Mouse (Mus musculus) hindbrain, embryonic 12.5 days (tissue): ENCODE results near the gene Alox5ap. TPM values are rescaled to one million over a fixed set of nuclear protein-coding genes. Genes with fewer than 3 reads are reported as not detected.

Experiments
- ATAC-seq: fragments of 200-750 bp; cut with Nextera tagmentation; 2 replicates; pipeline ENCODE4 v1.8.0; 2017; ENCODE audit warnings: moderate TSS enrichment; ENCODE audit not compliant: low FRiP score
- H3K27ac ChIP-seq: fragments of 300-500 bp; sonication (generic); 2 replicates; pipeline ENCODE4 v1.5.1; 2016; ENCODE audit warnings: mild to moderate bottlenecking
- H3K27me3 ChIP-seq: fragments of 300-500 bp; sonication (generic); 2 replicates; pipeline ENCODE4 v1.6.1; 2016; ENCODE audit warnings: mild to moderate bottlenecking
- H3K36me3 ChIP-seq: fragments of 300-500 bp; sonication (generic); 2 replicates; pipeline ENCODE4 v1.6.1; 2016; ENCODE audit warnings: mild to moderate bottlenecking
- H3K4me1 ChIP-seq: fragments of 300-500 bp; sonication (generic); 2 replicates; pipeline ENCODE4 v1.6.1; 2016
- H3K4me2 ChIP-seq: fragments of 300-500 bp; sonication (generic); replicated peaks from 2 replicates; pipeline ENCODE4 v1.6.1; 2016; ENCODE audit warnings: mild to moderate bottlenecking
- H3K4me3 ChIP-seq: fragments of 300-500 bp; sonication (generic); 2 replicates; pipeline ENCODE4 v1.5.1; 2016; ENCODE audit warnings: mild to moderate bottlenecking
- H3K9ac ChIP-seq: fragments of 300-500 bp; sonication (generic); 2 replicates; pipeline ENCODE4 v1.6.1; 2016; ENCODE audit warnings: mild to moderate bottlenecking, moderate library complexity
- H3K9me3 ChIP-seq: fragments of 300-500 bp; sonication (generic); replicated peaks from 2 replicates; pipeline ENCODE4 v1.6.1; 2016; ENCODE audit warnings: mild to moderate bottlenecking
- WGBS: fragments of 180-500 bp; shearing (Covaris S2); methylation state at CpG from one replicate; pipeline ENCODE4 v1.1.7; 2016; 5-methylcytosine and 5-hydroxymethylcytosine counted together
- polyA plus RNA-seq: library from polyadenylated mRNA; unstranded; fragments of >200 nt; fragmentation: Nextera tagmentation; extraction: Ambion mirVana; gene quantifications from 2 replicates; pipeline ENCODE4 v1.2.1, GENCODE M21; 2016

Alox5ap gene
- polyA plus RNA-seq, 1 experiment from 2014 or later, result 5.9 TPM

DNA sequence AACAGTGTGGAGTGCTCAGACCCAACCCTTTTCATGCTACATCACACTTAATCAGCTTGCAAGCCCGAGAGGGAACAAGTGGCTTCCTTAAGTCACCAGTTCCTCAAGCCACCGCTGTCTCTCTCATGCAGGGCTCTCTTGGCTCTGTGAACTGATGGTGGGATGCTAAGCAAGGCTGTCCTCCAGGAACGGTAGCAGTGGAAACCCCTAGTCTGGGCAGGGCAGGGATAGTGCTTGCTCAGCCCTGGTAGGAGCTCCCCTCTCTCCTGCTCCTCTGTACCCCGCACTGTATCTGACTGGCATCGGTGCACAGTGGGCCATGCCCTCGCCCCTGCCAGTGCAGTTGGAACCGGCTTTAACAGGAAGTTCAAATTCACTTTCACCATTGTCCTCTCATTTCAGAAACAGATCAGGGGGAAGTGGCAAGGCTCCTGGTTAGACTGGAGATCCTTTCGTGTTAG lies 2.2 kb downstream of the Alox5ap start:
- H3K4me3 ChIP-seq, result no peak overlapping the region
- H3K27me3 ChIP-seq, result peaks cover 8% of the 10 kb centered on the region; the same call in 1 of the 2 replicates
- H3K9me3 ChIP-seq, result no peaks in the 10 kb centered on the region
- WGBS, result 80% methylated on average over 8 of the region's 8 CpGs
- H3K9ac ChIP-seq, result no peak overlapping the region
- no peaks in the 10 kb centered on the region; the same call in 1 of the 2 replicates for H3K4me1 ChIP-seq
- no peaks in the 10 kb centered on the region for H3K36me3 ChIP-seq
- ATAC-seq, result no peak
- H3K27ac ChIP-seq, result no peak overlapping the region
- H3K4me2 ChIP-seq, result no peak overlapping the region

GRCm38 (mm10) chr5:149267493-149267892 lies 2.9 kb downstream of the Alox5ap start:
- Histone ChIP-seq H3K27ac (no peak overlapping the region), H3K36me3 (no peaks in the 10 kb centered on the region), H3K9ac (no peak overlapping the region), H3K27me3 (peaks cover 8% of the 10 kb centered on the region; the same call in 1 of the 2 replicates), H3K4me1 (no peaks in the 10 kb centered on the region; the same call in 1 of the 2 replicates), H3K4me3 (no peak overlapping the region), H3K4me2 (no peak overlapping the region), H3K9me3 (no peaks in the 10 kb centered on the region)
- WGBS, result 80% methylated on average over 4 of the region's 4 CpGs
- ATAC-seq, result no peak

DNA sequence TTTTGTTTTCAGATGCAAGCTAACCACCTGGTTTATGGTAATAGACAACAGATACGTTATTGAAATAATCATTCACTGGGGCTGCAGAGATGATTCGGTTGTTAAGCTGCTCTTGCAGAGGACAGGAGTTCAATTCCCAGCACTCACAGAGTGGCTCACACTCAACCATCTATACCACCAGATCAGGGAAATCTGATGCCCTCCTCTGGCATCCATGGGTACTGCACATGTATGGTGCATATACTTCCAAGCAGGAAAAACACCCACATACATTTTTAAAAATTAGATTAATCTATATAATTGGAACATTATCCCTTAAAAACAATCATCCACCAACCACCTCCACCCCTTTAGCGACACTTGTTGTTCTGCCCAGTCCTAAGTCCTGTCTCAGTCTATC lies 6.7 kb downstream of the Alox5ap start:
- Histone ChIP-seq H3K4me1 (no peaks in the 10 kb centered on the region; the same call in 1 of the 2 replicates), H3K4me3 (no peak overlapping the region), H3K9ac (no peak overlapping the region), H3K27me3 (0 out of 2 replicates have a peak, but pooled peaks cover 2% of the 10 kb centered on the region), H3K27ac (no peak overlapping the region), H3K4me2 (no peak overlapping the region), H3K9me3 (0 out of 2 replicates have a peak, but pooled peaks cover 9% of the 10 kb centered on the region), H3K36me3 (no peaks in the 10 kb centered on the region)
- no peak for ATAC-seq
- WGBS, result 89% methylated on average over 3 of the region's 3 CpGs

GRCm38 (mm10) chr5:149272535-149272934 lies 8.0 kb downstream of the Alox5ap start:
- Histone ChIP-seq H3K9ac (no peak overlapping the region), H3K36me3 (no peaks in the 10 kb centered on the region), H3K4me3 (no peak overlapping the region), H3K4me2 (no peak overlapping the region), H3K27me3 (0 out of 2 replicates have a peak, but pooled peaks cover 2% of the 10 kb centered on the region), H3K27ac (no peak overlapping the region), H3K9me3 (0 out of 2 replicates have a peak, but pooled peaks cover 9% of the 10 kb centered on the region), H3K4me1 (no peaks in the 10 kb centered on the region)
- ATAC-seq, result no peak
- WGBS, result 79% methylated on average over 4 of the region's 4 CpGs

DNA sequence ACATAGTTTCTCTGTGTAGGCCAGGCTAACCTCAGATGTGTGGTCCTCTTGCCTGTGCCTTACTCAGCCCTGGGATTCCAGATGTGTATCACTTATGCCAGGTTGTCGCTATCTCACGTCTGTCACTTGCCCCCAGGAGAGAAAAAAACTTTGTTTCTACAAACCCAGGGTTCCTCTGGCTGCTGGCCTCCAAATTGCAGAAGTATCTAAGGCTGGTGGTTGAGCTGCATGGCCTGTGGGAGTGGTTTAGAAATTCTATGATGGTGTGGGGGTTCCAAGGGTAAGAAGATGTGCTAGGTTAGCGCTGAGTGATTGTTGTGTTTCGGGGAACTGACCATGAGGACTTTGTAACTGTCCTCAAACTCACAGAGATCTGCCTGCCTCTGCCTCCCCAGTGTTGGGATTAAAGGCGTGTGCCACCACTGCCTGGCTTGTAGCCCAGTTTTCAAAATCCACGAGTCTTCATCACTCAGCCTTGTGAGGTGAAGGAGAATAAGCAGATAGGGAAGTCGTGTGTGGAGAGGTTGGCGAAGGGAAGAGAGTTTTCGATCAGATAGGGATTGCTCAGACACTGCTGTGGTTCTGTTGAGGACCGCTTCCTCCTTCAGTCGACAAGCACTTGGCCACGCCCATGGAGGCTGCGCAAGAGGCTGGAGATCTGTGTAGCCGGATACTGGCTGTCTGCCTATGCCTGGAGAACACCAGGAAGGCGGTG lies 10.0 kb downstream of the Alox5ap start:
- Histone ChIP-seq H3K27me3 (0 out of 2 replicates have a peak, but pooled peaks cover 2% of the 10 kb centered on the region), H3K4me3 (no peak overlapping the region), H3K36me3 (no peaks in the 10 kb centered on the region), H3K27ac (no peak overlapping the region), H3K4me1 (peaks cover 5% of the 10 kb centered on the region; the same call in 1 of the 2 replicates), H3K4me2 (no peak overlapping the region), H3K9me3 (0 out of 2 replicates have a peak, but pooled peaks cover 9% of the 10 kb centered on the region), H3K9ac (no peak overlapping the region)
- WGBS, result 88% methylated on average over 15 of the region's 15 CpGs
- no peak for ATAC-seq

DNA sequence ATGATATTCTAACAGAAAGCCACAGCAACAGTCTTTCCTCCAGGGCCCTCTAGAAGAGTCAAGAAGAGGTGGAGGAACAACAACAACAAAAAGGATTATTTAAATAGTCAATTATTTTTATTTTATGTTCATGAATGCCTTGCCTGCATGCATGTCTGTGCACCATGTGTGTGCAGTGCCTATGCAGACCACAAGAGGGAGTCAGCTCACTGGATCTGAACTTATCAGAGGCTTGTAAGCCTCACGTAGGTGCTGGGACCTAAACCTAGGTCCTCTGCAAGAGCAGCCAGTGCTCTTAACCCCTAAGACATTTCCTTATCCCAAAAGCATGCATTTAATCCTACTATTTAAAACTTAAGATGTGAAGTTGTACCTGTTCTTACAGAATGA lies 10.5 kb downstream of the Alox5ap start:
- no peaks in the 10 kb centered on the region for H3K36me3 ChIP-seq
- H3K4me1 ChIP-seq, result peaks cover 8% of the 10 kb centered on the region
- H3K4me3 ChIP-seq, result no peak overlapping the region
- H3K9me3 ChIP-seq, result 0 out of 2 replicates have a peak, but pooled peaks cover 9% of the 10 kb centered on the region
- ATAC-seq, result no peak
- H3K4me2 ChIP-seq, result no peak overlapping the region
- no peak overlapping the region for H3K27ac ChIP-seq
- no peak overlapping the region for H3K9ac ChIP-seq
- 94% methylated on average over 1 of the region's 1 CpGs for WGBS
- no peaks in the 10 kb centered on the region for H3K27me3 ChIP-seq

DNA sequence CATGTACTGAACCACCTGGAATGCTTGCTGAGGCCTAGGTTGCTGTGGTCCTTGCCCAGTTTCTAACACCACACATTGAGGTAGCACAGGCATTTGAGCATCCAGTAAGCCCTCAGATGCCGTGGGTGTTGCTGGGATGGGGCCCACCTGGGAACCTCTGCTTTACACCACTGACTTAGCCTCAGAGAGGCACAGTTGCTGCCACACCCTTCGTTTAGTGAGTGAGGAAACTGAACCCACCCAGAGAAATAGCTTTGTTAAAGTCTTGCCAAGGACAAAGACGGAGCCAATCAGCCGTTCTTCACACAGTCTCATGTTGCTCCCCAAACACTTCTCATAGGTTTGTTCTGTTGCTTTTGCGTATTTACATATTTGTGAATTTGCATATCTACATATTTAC lies 13.0 kb downstream of the Alox5ap start:
- 87% methylated on average over 5 of the region's 5 CpGs for WGBS
- ATAC-seq, result no peak
- H3K27ac ChIP-seq, result no peak overlapping the region
- no peaks in the 10 kb centered on the region for H3K27me3 ChIP-seq
- H3K36me3 ChIP-seq, result peaks cover 4% of the 10 kb centered on the region; the same call in 1 of the 2 replicates
- H3K4me3 ChIP-seq, result no peak overlapping the region
- H3K4me1 ChIP-seq, result peaks cover 8% of the 10 kb centered on the region
- no peak overlapping the region for H3K4me2 ChIP-seq
- peaks cover 16% of the 10 kb centered on the region for H3K9me3 ChIP-seq
- no peak overlapping the region for H3K9ac ChIP-seq

GRCm38 (mm10) chr5:149279273-149279844 lies 14.8 kb downstream of the Alox5ap start:
- ATAC-seq, result peak; percentile 61
- H3K4me1 ChIP-seq, result peaks cover 8% of the 10 kb centered on the region
- 32% methylated on average over 22 of the region's 22 CpGs for WGBS
- no peak overlapping the region for H3K9ac ChIP-seq
- H3K27me3 ChIP-seq, result no peaks in the 10 kb centered on the region
- peak overlapping the region; percentile 37 for H3K4me2 ChIP-seq
- H3K9me3 ChIP-seq, result peaks cover 20% of the 10 kb centered on the region
- peak overlapping the region; percentile 40; the same call in 1 of the 2 replicates for H3K27ac ChIP-seq
- peaks cover 4% of the 10 kb centered on the region; the same call in 1 of the 2 replicates for H3K36me3 ChIP-seq
- peak overlapping the region; percentile 11; the same call in 1 of the 2 replicates for H3K4me3 ChIP-seq

- H3K9me3 ChIP-seq, result peaks cover 11% of the 10 kb centered on the region
- H3K4me2 ChIP-seq, result no peak overlapping the region
- H3K4me1 ChIP-seq, result peaks cover 23% of the 10 kb centered on the region
- 84% methylated on average over 2 of the region's 2 CpGs for WGBS
- peaks cover 8% of the 10 kb centered on the region; the same call in 1 of the 2 replicates for H3K27me3 ChIP-seq
- no peak overlapping the region for H3K27ac ChIP-seq
- H3K4me3 ChIP-seq, result no peak overlapping the region
- no peak for ATAC-seq
- H3K9ac ChIP-seq, result no peak overlapping the region
- peaks cover 4% of the 10 kb centered on the region; the same call in 1 of the 2 replicates for H3K36me3 ChIP-seq
Observed at GRCm38 (mm10) chr5:149283009-149283408, 18.4 kb downstream of the Alox5ap start.

DNA sequence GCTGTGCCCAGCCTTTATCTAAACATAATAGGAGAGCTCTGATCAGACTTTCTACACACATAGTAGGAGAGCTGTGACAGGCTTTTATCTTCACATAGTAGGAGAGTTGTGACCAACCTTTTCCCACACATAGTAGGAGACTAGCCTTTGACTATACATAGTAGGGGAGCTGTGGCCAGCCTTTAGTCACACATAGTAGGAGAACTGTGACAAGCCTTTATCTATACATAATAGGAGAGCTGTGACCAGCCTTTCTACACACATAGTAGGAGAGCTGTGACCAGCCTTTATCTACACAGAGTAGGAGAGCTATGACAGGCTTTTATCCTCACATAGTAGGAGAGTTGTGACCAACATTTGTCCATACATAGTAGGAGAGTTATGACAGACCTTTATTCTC lies 19.3 kb downstream of the Alox5ap start:
- ATAC-seq, result no peak

DNA sequence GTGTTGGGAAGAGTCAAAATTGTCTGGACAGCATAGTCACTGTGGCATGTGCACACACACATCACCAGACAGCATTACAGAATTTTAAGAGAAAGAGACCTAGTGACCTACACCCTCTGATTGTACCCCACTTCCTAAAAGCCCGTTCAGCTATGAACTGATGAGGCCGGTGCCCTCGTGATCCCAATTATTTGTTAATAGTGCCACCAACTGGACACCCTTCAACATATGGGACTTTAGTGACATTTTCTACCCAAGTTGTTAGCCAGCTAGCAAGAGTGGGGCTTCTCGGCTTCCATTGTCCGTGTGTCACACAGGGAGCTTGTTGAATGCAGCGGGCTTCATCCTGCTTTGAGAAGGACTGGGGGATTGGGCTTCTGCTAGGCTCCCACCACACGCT lies 21.5 kb downstream of the Alox5ap start:
- no peak for ATAC-seq
- peaks cover 11% of the 10 kb centered on the region for H3K9me3 ChIP-seq
- peaks cover 4% of the 10 kb centered on the region; the same call in 1 of the 2 replicates for H3K36me3 ChIP-seq
- H3K27ac ChIP-seq, result no peak overlapping the region
- no peak overlapping the region for H3K4me2 ChIP-seq
- H3K4me3 ChIP-seq, result no peak overlapping the region
- 49% methylated on average over 7 of the region's 7 CpGs for WGBS
- H3K9ac ChIP-seq, result no peak overlapping the region
- H3K4me1 ChIP-seq, result peaks cover 15% of the 10 kb centered on the region; the same call in 1 of the 2 replicates
- peaks cover 8% of the 10 kb centered on the region; the same call in 1 of the 2 replicates for H3K27me3 ChIP-seq

More for the DNA sequence above, 19.3 kb downstream of the Alox5ap start:
- Histone ChIP-seq H3K9me3 (peaks cover 11% of the 10 kb centered on the region), H3K4me2 (no peak overlapping the region), H3K27me3 (peaks cover 8% of the 10 kb centered on the region; the same call in 1 of the 2 replicates), H3K9ac (no peak overlapping the region), H3K4me1 (peaks cover 23% of the 10 kb centered on the region), H3K4me3 (no peak overlapping the region), H3K36me3 (peaks cover 4% of the 10 kb centered on the region; the same call in 1 of the 2 replicates), H3K27ac (no peak overlapping the region)
